Mouse (Mus musculus) lung, postnatal 14 days (tissue): ENCODE data around the gene Uqcr11.

Experiments used
- DNase-seq: peaks from one replicate; pipeline ENCODE4 v3.0.0; 2021

Gene Uqcr11

DNA sequence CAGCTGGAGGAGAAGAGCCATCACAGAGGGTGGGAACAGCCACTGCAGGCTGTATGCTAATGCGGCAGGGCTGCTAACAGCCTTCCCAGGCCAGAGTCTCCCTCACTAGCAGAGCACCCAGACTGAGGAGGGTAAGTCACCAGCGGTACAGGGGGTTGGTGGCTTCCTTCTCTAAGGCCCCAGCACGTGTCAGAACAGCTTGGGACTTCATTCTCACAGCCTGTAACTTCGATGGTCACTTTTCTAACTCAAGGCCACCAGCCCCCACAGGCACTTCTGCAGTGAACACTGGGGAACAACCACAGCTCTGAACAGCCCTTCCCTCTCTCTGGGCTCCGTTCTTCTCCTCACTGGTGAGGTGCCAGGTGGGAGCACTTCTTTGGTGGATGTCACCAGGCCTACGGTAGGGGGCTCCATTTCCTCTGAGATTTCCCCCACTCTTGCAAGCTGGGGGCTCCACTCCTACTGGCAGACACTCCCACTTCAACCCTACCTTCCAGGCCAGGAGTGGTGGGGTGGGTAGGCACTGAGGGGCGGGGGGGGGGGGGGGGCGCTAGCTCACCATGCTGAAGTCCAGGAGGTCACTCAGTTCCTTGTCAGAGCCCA, 23.8 kb upstream of the Uqcr11 start:
- DNase-seq = no peak

DNA sequence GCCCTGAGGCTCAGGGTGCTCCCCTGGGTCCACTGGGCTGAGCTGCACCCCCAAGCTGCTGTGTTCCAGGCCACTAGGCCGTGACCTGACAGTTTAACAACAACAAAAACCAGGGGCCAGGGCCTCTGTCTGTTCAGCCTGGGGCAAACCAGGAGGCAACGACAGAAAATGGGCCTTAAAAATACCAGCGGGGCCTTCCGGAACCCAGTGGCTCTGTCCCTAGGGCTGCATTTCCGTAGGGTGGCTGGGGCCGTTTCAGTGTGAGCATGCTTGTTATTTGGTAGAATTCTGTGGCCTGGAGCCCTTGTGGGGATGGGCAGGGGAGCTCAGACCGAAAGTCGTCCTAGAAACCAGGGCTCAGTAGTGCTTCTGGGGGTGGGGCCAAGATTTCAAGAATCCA, 23.2 kb upstream of the Uqcr11 start:
- DNase-seq = no peak

DNA sequence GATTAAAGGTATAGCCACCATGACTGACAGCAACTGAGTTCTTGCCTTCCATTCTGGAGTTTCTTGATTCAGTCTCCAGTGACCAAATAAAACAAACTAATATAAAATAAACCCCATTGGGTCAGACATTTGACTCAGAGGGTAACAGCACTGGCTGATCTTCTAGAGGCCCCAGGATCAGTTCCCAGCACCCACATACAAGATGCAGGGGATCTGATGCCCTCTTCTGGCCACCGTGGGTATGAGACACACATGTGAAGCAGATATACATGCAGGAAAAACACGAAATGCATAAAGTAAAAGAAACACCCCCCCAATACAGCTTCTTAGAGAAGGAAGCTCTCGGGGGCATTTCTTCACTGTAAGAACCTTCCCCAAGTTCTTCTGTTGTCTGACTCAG, 18.4 kb upstream of the Uqcr11 start:
- DNase-seq = no peak

DNA sequence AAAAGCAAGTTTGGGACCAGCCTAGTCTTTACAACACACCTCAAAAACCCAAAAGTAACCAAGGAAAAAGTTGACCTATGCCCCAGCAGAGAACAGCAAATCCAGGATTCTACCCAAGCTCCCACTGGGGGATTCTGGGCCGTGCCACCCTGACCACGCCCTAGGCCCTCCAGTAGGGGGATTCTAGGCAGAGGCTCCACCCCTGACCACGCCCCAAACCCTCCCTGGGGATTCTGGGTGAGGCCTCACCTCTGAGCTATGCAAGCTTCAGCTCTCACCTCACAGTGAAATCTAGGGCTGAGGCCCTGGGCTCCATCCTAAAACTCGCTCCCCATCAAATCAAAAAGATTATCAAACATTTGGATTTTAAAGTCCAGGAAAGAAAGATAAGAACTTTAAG, 16.9 kb upstream of the Uqcr11 start:
- no peak for DNase-seq

DNA sequence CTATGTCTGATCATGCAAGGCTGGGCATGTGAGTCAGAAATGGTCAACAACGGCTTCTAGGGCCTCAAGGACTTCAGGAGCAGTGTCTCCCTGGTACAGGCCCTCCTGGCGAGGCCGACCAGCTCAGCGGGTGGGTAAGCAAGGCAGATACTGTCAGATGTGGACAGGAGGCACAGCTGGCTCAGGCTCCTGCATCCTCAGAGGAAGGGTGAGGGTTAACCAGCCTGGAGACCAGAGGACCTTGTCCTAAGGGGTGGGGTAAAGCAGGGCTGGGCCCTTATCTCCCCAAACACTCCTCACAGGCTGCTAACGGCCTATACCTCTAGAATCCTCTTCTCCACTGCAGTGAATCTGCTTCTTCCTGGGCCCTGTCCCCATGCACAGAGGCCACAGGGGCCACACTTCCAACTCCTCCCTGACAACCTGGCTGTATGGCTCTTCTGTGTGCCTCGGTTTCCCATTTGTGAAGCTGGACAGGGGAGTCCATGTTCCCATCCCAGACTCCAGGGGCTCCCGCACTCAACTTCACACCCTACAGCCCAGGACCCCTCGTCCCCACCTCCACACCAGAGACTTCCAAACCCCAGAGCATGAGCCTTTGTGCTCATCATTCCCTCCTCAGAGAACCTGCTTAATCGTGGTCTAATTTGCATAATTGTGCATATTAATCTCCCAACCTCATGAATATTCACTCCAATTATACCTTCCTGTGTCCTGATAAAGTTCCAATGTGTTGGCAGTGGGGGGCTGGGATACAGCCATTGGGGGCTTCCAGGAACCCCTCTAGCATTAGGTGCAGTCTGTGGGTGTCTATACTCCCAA, 15.2 kb upstream of the Uqcr11 start:
- no peak for DNase-seq

DNA sequence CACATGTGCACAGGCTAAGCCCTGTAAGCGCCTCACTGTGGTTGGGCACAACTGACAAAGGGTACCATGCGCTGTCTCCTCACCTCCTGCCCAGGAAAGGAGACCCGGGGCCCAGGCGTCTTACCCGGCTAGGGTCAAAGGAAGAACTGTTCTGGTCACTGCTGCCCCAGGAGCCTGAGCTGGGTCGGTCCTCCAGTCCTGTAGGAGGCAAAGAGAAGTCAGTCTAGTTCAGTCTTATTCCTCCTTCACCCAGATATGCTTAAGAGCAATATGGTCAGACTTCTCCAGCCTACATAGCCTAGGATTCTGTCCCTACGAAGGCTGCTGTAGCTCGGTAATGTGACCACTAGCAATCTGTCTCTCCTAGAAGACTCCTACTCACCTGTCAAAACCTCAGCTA, 14.6 kb upstream of the Uqcr11 start:
- no peak for DNase-seq

DNA sequence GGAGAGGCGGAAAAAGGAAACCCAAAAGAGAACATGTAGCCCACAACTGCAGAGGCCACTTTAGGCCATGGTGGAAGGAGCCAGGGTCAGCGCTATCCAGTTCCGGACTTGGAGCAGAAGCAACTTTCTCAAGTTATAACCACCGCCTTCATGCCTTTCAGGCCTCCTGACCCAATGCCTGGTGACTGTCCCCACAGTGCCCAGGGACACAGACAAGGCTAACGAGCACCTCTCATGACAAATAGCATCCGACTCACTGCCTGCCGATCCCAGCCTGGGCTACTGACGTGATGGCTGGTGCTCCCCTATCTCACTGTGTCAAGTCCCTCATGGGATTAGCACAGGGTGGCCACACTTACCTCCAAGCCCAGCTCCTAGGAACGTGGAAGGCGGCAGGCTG, 14.1 kb upstream of the Uqcr11 start:
- DNase-seq = no peak

DNA sequence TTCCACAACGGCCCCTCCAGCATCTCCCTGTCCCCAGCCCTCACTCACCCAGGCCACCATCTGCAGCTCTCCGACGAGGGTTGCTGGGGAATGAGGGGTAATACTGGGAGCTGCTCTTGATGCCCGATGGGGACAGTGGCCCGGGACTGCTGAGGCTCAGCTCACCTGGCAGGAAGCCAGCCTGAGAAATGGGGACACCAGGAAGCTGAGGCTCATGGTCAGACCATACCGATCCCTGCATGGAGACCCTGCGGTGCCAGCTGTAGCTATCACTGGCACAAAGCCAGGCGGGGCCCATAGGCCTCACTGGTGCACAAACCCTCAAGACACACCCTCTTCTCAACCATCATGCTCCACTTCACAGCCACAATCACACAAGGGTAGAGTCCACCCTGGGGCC, 12.8 kb upstream of the Uqcr11 start:
- no peak for DNase-seq

DNA sequence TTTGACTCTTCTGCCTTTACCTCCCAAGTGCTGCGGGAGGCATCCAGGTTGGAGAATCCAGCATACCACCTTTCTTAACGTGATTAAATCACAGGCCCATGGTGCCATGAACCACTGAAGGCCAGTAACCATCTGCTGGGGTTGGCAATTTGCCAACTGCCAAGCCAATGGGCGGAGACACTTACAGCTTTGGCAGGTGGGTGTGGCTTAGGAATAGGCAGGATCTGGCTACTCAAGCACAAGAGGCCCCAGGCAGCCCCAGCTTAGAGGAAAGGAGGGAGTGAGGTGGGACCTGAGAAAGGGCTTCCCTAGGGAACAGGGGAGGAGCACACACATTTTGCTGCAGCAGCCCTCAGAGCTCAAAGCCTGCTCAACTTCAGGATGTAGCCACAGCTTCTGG, 11.7 kb upstream of the Uqcr11 start:
- peak; percentile 38 for DNase-seq

DNA sequence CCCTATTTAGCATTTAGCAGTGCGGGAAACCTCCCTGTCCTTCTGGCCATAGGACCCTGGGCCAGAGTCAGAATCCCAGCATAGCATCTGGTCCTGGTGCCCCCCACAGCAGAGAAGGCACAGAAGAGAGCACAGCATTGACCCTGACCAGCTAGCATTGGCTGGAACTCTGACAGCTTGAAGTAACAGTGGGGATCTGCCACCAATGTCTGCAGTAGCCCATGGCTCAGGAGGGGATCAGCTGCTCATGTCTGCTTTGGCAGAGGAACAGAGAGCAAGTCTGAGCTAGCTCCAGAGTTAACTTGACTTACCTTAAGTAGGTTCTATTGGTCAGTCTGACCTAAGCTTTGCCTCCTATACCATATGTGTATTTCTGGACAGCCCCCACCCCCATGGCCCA, 11.2 kb upstream of the Uqcr11 start:
- DNase-seq = no peak

DNA sequence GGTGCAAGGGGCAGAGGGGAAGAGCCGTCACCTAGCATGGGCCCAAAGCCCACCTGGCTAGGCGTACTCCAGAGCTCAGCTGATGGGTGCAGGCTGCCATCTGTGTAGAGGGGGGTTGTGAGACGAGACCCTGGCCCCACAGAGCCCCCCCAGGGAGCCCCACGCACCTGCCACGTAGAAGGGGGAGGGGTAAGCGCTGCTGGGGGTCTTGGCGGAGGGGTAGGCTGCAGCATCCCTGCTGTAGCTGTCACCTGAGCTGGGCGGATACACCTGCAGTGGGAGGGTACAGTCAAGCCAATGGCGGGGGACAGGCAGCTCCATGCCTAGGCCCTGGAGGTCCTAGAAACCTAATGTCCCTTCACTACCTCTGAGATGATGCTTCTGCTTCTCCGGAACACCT, 10.7 kb upstream of the Uqcr11 start:
- DNase-seq = no peak

DNA sequence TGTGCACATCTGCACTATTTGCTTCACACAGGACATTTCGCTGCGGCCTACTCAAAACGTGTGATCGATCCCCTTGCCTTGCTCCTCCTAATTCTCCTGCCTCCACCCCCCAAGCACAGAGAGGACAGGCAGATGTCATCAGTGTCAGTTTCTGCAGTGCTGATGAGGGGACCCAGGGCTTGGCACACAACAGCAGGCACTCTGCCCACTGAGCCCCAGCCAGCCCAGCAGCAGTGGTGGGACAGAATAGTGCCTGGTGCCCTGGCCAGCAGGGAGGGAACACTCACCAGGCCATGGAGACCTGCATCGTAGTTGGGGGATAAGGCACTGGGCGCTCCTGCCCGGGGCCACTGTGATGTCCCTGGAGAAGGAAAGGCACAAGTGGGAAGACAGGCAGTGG, 8.9 kb upstream of the Uqcr11 start:
- DNase-seq = no peak

DNA sequence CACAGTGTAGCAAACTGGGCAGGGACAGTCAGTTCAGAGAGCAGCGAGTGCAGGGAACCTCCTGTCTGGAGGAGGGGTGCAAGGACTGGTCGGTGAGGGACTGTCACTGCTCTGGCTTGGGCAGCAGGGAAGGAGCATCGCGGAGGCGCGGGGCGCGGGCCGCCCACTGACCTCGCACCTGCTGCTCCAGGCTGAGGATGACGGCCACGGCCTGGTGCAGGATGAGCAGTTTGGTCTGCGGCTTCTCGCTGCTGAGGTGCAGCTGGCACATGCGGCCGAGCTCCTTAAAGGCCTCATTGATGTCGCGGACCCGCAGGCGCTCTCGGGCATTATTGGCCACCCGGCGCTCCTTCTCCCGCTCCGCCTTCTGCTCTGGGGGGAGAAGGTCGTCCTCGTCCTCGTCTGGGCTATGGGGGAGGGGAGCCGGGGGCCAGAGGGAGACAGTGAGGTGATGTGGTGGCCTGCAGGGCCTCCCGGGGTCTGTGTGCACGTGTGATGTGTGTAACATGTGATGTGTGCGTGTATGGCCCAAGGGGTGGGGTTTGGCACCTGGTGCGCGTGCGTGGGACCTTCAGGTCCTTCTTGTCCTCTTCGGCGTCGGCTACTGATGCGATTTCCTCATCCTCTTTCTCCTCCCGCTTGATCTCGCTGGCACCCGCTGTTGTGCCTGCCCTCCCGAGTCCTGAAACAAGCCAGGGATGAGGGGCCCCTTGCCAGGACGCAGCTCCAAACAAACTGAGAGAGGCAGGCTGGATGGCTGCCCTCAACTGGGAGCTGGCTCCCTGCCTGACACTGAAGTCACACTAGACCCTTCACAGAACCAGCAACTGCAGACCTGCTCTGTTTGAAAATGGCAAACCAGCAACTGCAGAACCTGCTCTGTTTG, 6.3 kb upstream of the Uqcr11 start:
- peak; percentile 77 for DNase-seq

DNA sequence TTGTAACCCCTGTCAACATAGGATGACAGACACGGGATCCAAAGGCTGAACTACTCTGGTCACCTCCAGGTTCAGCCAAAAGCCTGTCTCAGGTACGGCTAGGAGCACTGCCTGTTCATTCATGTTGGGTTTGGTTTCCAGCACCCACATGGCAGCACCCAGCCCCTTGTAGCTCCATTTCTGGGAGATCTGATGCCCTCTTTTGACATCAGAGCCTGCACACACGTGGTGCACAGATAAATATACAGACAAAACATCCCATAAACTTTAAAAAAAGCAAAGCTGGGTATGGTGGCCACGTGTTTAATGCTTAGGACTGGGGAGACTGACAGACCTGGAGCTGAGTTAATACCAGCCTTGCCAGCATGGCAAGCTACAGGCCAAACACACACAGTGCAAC, 1.3 kb upstream of the Uqcr11 start:
- DNase-seq = no peak

DNA sequence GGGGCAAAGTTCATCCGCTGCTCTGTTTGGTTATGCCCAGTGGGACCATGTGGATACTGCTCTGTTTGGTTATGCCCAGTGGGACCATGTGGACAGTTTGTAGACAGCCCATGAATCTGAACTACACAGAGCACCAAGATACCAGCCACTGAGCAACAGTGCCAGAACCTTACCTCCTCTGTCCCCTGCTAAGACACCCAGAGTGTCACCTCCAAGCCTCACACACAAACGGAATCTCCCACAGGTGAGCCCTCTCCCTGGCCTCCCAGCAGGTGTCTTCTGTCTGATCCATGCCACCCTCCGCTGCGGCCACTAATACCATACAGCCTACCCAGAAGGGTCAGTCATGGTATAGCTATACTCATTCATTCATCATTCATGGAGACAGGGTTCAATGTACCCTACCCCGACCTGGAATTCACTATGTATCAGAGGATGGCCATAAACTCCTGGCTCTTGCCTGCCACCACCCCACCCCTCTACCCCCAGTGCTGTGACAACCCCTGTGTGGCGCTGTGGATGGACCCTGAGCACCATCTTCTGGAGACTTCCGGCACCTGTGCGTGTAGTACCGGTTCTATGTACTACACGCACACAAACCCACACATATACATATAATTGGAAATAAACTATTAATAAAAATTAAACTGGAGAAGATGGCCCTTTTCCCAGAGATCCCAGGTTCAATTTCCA, 1.0 kb downstream of the Uqcr11 start:
- DNase-seq = no peak

DNA sequence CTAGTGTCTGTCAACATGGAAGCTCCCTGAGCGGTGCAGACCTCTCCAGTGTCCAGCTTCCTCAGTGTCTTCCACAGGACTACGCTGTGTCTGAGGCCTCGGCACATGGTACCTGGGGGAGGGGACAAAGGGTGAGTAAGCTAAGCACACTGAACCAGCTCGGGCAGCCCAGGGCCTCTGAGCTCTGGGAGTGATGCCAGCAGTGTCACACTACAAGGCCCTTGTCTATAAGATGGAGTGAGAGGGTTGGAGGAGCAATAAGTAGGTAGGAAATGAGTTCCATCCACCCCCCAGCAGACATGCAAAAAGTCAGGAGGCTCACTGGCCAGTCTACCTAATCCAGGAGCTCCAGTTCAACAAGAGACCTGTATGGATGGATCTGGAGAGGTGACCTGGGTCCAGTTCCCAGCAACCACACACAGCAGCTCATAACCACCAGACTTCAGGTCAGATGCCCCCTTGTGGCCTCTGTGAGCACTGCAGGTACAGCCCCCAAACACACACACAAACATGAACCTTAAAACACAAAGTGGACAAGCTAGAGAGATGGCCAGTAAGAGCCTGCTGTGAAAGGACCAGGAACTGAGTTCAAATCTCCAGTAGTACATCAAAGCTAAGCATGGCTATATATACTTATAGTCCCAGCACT, 3.5 kb downstream of the Uqcr11 start:
- DNase-seq = peak; percentile 40

DNA sequence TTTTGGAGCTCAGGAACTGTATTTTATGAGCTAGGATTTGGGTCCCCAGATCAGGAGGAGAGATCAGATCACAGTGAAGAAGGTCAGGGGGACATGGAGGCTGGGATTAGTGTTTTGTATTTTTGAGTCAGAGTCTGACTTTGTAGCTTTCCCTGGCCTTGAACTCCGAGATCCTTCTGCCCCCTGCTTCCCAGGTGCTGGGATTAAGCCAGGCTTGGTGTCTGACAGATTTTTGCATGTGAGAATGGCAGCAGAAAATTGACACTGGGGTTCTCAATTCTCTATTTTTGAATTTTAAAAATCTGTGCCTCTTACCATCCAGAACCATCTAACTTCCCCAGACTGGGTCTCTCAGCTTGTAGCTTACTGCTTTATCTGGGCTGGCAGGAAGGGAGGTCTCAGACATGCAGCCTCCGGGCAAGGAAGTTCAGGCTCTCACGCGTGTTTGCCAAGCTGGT, 5.9 kb downstream of the Uqcr11 start:
- no peak for DNase-seq

DNA sequence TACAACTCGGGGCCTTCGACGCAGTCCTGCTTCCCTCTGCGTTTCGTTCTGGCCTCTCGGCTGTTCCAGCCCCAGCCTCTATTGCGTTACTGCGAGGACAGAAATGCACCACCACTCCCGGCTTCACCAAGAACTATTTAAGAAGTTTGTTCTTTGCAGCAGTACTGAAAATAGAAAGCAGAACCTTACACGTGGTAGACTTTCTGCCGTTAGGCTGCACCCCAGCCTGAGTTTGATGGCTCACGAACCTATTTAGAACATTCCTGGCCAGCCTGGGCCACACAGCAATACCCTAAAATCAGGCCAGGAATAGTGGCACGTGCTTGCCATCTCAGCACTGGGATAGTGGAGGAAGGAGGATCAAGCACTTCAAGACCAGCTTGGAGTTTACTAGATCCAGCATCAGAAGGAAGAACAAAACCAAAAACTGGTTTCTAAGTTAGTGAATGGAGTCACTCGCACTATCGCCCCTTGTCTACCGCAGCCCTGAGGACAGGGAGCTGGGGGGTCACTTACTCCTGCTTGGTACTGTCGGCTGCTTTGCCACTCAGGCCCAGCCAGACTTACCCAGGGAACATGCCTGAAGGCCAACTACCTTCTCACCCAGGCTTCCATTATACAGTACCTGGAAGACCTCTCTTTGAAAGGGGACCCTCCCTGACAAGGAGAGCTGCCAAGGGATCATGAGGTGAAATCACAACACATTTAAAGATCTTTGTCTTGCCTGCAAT, 6.5 kb downstream of the Uqcr11 start:
- DNase-seq = no peak

DNA sequence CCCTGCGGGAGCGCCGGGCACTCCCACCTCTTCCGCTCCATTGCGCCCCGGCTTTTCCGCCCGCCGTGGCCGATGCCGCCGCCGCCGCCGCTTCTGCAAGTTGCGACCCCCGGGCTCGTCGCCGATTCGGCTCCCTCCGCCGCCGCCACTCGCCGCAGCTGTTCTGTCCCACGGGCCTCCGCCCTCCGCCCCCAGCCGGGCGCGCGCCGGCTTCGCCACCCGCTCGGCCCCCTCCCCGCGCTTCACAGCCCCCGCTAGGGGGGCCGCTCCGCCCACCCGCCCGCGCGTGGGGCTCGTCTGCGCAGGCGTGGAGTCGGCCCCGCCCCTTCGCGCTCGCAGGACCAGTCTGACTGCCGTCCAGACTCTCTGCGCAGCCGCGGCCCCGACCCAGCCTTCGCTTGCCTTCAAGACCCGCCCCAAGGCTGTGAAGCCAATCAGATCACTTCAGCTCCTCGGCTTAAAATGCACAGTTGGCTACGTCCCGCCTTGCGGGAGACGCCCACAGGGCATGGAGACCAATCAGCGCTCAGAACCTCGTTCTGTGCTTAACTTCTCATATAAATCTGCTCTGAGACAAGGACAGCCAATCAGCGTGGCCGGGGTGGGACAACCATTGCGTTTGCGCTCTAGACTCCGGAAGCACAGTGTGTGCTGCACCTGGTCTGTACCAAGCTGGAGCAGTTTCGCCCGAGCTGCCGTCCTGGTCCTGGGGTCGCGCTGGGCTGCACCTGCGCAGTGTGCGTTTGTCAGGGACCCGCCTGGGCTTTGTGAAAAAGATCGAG, 7.2 kb downstream of the Uqcr11 start, which contains the start of gene Mbd3:
TSS of gene Mbd3 (minus strand) at position 360 of the 782 bp plus-strand sequence.
- peak; percentile 99 for DNase-seq

DNA sequence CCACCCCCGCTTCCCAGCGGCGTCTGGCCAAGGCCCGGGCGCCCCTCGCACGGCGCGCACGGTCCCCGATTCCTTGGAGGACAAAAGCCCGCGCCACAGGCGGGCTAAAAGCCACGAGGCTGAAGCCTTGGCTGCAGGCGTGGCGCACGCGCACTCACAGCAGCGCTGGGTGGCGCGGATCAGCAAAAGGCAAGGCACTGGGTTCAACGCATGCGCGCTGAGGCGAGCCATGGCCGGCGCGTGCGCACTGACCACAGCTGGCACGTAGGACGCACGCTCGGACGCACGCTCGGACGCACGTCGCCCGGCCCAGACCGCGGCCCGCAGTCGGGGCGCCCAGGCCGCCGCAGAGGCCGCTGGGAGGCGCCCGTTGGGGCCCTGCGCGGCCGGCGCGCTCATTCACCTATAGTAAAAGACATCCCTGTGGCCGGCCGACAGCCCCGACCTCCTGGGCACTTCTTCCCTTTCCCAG, 7.9 kb downstream of the Uqcr11 start:
- DNase-seq = peak; percentile 99

DNA sequence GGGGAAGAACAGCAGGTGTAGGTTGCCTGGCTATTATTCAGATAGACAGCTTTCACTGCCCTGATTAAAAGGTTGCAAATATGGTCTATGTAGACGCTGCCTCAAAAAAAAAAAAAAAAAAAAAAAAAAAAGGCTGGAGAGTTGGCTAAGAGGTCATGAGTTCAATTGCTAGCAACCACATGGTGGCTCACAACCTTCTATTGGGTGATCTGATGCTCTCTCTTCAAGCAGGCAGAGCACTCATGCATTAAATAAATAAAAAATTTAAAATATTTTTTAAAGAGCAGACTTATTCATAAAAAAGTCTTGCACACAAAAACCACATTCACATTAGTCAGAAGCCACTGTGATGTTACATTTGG, 8.5 kb downstream of the Uqcr11 start:
- DNase-seq = no peak
